Mouse (Mus musculus): ENCODE measurements around the gene Mettl9.

Mettl9 gene

GRCm38 (mm10) chr7:121043510-121043909, 9.3 kb downstream of the Mettl9 start:
- in situ Hi-C loops (cut with MboI; ENCODE audit: low sequenced_read_pairs): no loop called here

- in situ Hi-C loops (cut with MboI; ENCODE audit: low sequenced_read_pairs): no loop called here
Measured at GRCm38 (mm10) chr7:121044251-121044650, 10.0 kb downstream of the Mettl9 start.

- in situ Hi-C loops (cut with MboI; ENCODE audit: low sequenced_read_pairs): no loop called here
Measured at GRCm38 (mm10) chr7:121045671-121046453, 11.6 kb downstream of the Mettl9 start.

- in situ Hi-C loops (cut with MboI; ENCODE audit: low sequenced_read_pairs): no loop called here
Measured at GRCm38 (mm10) chr7:121047624-121048023, 13.4 kb downstream of the Mettl9 start.

GRCm38 (mm10) chr7:121053071-121053470, 18.8 kb downstream of the Mettl9 start:
- in situ Hi-C loops (cut with MboI; ENCODE audit: low sequenced_read_pairs): no loop called here

GRCm38 (mm10) chr7:121059477-121060218, 25.4 kb downstream of the Mettl9 start:
- in situ Hi-C loops (cut with MboI; ENCODE audit: low sequenced_read_pairs): loop anchor here (10.0 kb wide), 1 partner anchor 125 kb away; no protein-coding TSS in a partner anchor

- in situ Hi-C loops (cut with MboI; ENCODE audit: low sequenced_read_pairs): loop anchor here (10.0 kb wide), 1 partner anchor 130 kb away; no protein-coding TSS in a partner anchor
Measured at GRCm38 (mm10) chr7:121064309-121064708, 30.1 kb downstream of the Mettl9 start.

- in situ Hi-C loops (cut with MboI; ENCODE audit: low sequenced_read_pairs): no loop called here
Measured at GRCm38 (mm10) chr7:121071276-121071675, 37.0 kb downstream of the Mettl9 start.

- in situ Hi-C loops (cut with MboI; ENCODE audit: low sequenced_read_pairs): no loop called here
Measured at GRCm38 (mm10) chr7:121072506-121072905, 38.3 kb downstream of the Mettl9 start.

GRCm38 (mm10) chr7:121074281-121074680, 40.0 kb downstream of the Mettl9 start, which contains the start of gene Igsf6:
Gene Igsf6 (minus strand): TSS chr7:121074572.
- in situ Hi-C loops (cut with MboI; ENCODE audit: low sequenced_read_pairs): no loop called here

- in situ Hi-C loops (cut with MboI; ENCODE audit: low sequenced_read_pairs): no loop called here
Measured at GRCm38 (mm10) chr7:121074801-121075400, 40.7 kb downstream of the Mettl9 start.

GRCm38 (mm10) chr7:121075416-121075815, 41.2 kb downstream of the Mettl9 start:
- in situ Hi-C loops (cut with MboI; ENCODE audit: low sequenced_read_pairs): no loop called here

- in situ Hi-C loops (cut with MboI; ENCODE audit: low sequenced_read_pairs): no loop called here
Measured at GRCm38 (mm10) chr7:121077311-121077710, 43.1 kb downstream of the Mettl9 start.

GRCm38 (mm10) chr7:121077829-121078228, 43.6 kb downstream of the Mettl9 start:
- in situ Hi-C loops (cut with MboI; ENCODE audit: low sequenced_read_pairs): no loop called here

- in situ Hi-C loops (cut with MboI; ENCODE audit: low sequenced_read_pairs): no loop called here
Measured at GRCm38 (mm10) chr7:121081350-121081749, 47.1 kb downstream of the Mettl9 start, which contains the start of gene Otoa. Gene Otoa (plus strand): TSS chr7:121081650.

- in situ Hi-C loops (cut with MboI; ENCODE audit: low sequenced_read_pairs): no loop called here
Measured at GRCm38 (mm10) chr7:121081816-121082215, 47.6 kb downstream of the Mettl9 start.

- in situ Hi-C loops (cut with MboI; ENCODE audit: low sequenced_read_pairs): no loop called here
Measured at GRCm38 (mm10) chr7:121082949-121083513, 48.8 kb downstream of the Mettl9 start.

- in situ Hi-C loops (cut with MboI; ENCODE audit: low sequenced_read_pairs): no loop called here
Measured at GRCm38 (mm10) chr7:121084840-121085453, 50.7 kb downstream of the Mettl9 start.

- in situ Hi-C loops (cut with MboI; ENCODE audit: low sequenced_read_pairs): no loop called here
Measured at GRCm38 (mm10) chr7:121085500-121085899, 51.3 kb downstream of the Mettl9 start.

GRCm38 (mm10) chr7:121088745-121089144, 54.5 kb downstream of the Mettl9 start:
- in situ Hi-C loops (cut with MboI; ENCODE audit: low sequenced_read_pairs): no loop called here

GRCm38 (mm10) chr7:121090748-121091147, 56.5 kb downstream of the Mettl9 start:
- in situ Hi-C loops (cut with MboI; ENCODE audit: low sequenced_read_pairs): no loop called here

All from CH12F3 (cell line).